Mouse (Mus musculus) heart, adult 2 months (tissue): ENCODE measurements around the gene Cxcl13.

Experiments used
- CTCF ChIP-seq: fragments of 200-600 bp; IDR thresholded peaks from 2 replicates; pipeline ENCODE4 v1.8.1; 2022; ENCODE audit warnings: antibody characterized with exemption, mild to moderate bottlenecking, moderate library complexity
- EP300 ChIP-seq: fragments of 200-500 bp; IDR thresholded peaks from 2 replicates; pipeline ENCODE4 v1.6.1; 2011; ENCODE audit warnings: low read depth, low read length, control low read depth; ENCODE audit not compliant: insufficient read depth
- POLR2A ChIP-seq: fragments of 200-500 bp; IDR thresholded peaks from 2 replicates; pipeline ENCODE4 v1.6.1; 2011; ENCODE audit warnings: mild to moderate bottlenecking, low read depth, low read length, control low read depth; ENCODE audit not compliant: insufficient read depth

- TF ChIP-seq CTCF = no peak
- no peak for TF ChIP-seq EP300
- no peak for TF ChIP-seq POLR2A
Observed at GRCm38 (mm10) chr5:95983797-95984486, 27.2 kb downstream of the Cxcl13 start.
